17 mouse cellular contexts compared by ENCODE assay signal in the genomic region with DNA sequence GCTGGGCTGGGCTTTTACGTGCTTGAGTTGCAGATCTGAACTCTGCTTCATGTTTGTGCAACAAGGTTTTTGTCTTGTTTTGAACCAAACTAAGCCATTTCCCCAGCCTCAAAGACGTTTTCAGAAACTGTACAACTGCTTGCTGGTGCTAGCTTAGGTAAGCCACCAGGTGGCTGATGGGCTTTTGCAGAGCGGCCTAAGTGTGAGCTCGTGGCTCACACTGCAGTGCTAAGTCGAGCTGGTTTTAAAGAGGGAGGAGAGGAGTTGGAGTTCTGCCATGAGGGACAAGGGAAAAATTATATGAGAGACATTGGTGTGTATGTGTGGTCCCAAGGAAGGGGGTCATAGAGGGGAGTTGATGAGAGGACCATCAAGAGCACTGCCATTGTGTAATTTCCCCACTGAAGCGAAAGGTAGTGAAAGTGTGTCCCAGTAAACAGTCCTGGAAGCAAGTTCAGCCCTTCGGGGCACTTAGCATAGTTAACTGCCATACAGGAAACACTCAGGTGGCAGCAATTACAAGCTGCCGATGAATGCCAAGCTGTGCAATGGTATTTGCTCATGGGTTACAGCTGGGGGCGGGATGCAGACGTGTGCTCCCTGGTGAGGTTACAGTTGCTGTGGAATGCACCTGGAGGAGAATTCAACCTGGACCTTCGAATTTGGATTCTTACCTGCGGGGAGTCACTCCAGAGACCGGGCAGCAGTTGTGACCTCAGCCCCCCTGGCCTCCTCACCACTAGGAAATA.
DNase-seq lines count a peak whose midpoint lies in the region; ATAC-seq lines count a peak whose summit lies in the region.
"Had no signal": no experiment of that assay in that cellular context is flagged by ENCODE, and none has a peak within 500 bp of the region (broad histone marks: within the 10 kb centered on the region; RNA-seq: fewer than 3 reads in every experiment).

No protein-coding gene starts in this region.

- no peaks in the 10 kb centered on the region for H3K27me3 ChIP-seq in kidney, embryonic 14.5 days (ENCODE audit: control insufficient read depth, insufficient read depth, low read length)
- H3K27me3 ChIP-seq in kidney, embryonic 15.5 days, result no peaks in the 10 kb centered on the region
- no peaks in the 10 kb centered on the region for H3K27me3 ChIP-seq in lung, embryonic 15.5 days
- no peaks in the 10 kb centered on the region for H3K27me3 ChIP-seq in liver, embryonic 11.5 days (replicated peaks; ENCODE audit: control insufficient read depth, insufficient read depth, low read length)
- H3K27me3 ChIP-seq: embryonic facial prominence, embryonic 13.5 days; forebrain, embryonic 12.5 days; midbrain, embryonic 15.5 days had no signal

- peak; percentile 75 for DNase-seq in kidney, adult 11 months
- peak; percentile 13 for DNase-seq in ZHBTc4 (ENCODE audit: low read depth, low spot score)
- DNase-seq in adrenal gland, adult 8-10 months, result no peak
- DNase-seq in liver, embryonic 11.5 days (ENCODE audit: low spot score), result no peak
- no peak for DNase-seq in thymus, adult 18-20 months
- DNase-seq: cerebellum, adult 11-12 months; cerebellum, postnatal 36 days; heart, adult 18-20 months; liver, postnatal 0 days; right cerebral cortex, postnatal 25 days had no signal

- no peak overlapping the region for H3K27ac ChIP-seq in kidney, embryonic 14.5 days (ENCODE audit: low read depth, low read length)
- H3K27ac ChIP-seq in kidney, embryonic 15.5 days, result 0 out of 2 replicates have a peak overlapping the region, but pooled peaks have one; percentile 48
- peak overlapping the region; percentile 53 for H3K27ac ChIP-seq in lung, embryonic 15.5 days
- H3K27ac ChIP-seq in liver, embryonic 11.5 days (ENCODE audit: low read depth, low read length), result no peak overlapping the region
- H3K27ac ChIP-seq: embryonic facial prominence, embryonic 13.5 days; forebrain, embryonic 12.5 days; hindbrain, embryonic 14.5 days; midbrain, embryonic 15.5 days had no signal

- 80% methylated on average over 13 of the region's 13 CpGs for WGBS in kidney, embryonic 14.5 days
- 76% methylated on average over 13 of the region's 13 CpGs for WGBS in kidney, embryonic 15.5 days
- 67% methylated on average over 13 of the region's 13 CpGs for WGBS in lung, embryonic 15.5 days
- 86% methylated on average over 13 of the region's 13 CpGs for WGBS in liver, embryonic 11.5 days

- H3K9ac ChIP-seq in kidney, embryonic 14.5 days (ENCODE audit: low read depth, low read length), result no peak overlapping the region
- no peak overlapping the region for H3K9ac ChIP-seq in kidney, embryonic 15.5 days
- no peak overlapping the region for H3K9ac ChIP-seq in lung, embryonic 15.5 days
- H3K9ac ChIP-seq in liver, embryonic 11.5 days (ENCODE audit: low read depth, low read length), result no peak overlapping the region
- H3K9ac ChIP-seq: embryonic facial prominence, embryonic 13.5 days; forebrain, embryonic 12.5 days; hindbrain, embryonic 14.5 days; liver, postnatal 0 days; midbrain, embryonic 15.5 days had no signal

- no peaks in the 10 kb centered on the region for H3K4me1 ChIP-seq in kidney, embryonic 14.5 days (ENCODE audit: control insufficient read depth, insufficient read depth, low read length)
- H3K4me1 ChIP-seq in kidney, embryonic 15.5 days, result peaks cover 11% of the 10 kb centered on the region
- peaks cover 4% of the 10 kb centered on the region; the same call in 1 of the 2 replicates for H3K4me1 ChIP-seq in lung, embryonic 15.5 days
- H3K4me1 ChIP-seq in liver, embryonic 11.5 days (replicated peaks; ENCODE audit: control insufficient read depth, insufficient read depth, low read length), result no peaks in the 10 kb centered on the region
- H3K4me1 ChIP-seq: forebrain, embryonic 12.5 days; midbrain, embryonic 15.5 days had no signal

- H3K9me3 ChIP-seq in kidney, embryonic 14.5 days (ENCODE audit: control insufficient read depth, low read length), result no peaks in the 10 kb centered on the region
- H3K9me3 ChIP-seq in kidney, embryonic 15.5 days (replicated peaks), result no peaks in the 10 kb centered on the region
- no peaks in the 10 kb centered on the region for H3K9me3 ChIP-seq in lung, embryonic 15.5 days
- H3K9me3 ChIP-seq in liver, embryonic 11.5 days (ENCODE audit: control insufficient read depth, low read length), result no peaks in the 10 kb centered on the region
- H3K9me3 ChIP-seq: embryonic facial prominence, embryonic 13.5 days; forebrain, embryonic 12.5 days; midbrain, embryonic 15.5 days had no signal

- no peak for ATAC-seq in kidney, embryonic 14.5 days (ENCODE audit: low FRiP score, low TSS enrichment)
- ATAC-seq in kidney, embryonic 15.5 days (replicated peaks; ENCODE audit: low FRiP score), result no peak
- ATAC-seq in lung, embryonic 15.5 days (ENCODE audit: borderline replicate concordance, extremely low read depth, low FRiP score, low TSS enrichment), result peak; percentile 74
- no peak for ATAC-seq in liver, embryonic 11.5 days (replicated peaks; ENCODE audit: low FRiP score)
- ATAC-seq: liver, postnatal 0 days; midbrain, embryonic 15.5 days had no signal

- no peak overlapping the region for H3K4me3 ChIP-seq in kidney, embryonic 14.5 days (ENCODE audit: low read length)
- no peak overlapping the region for H3K4me3 ChIP-seq in kidney, embryonic 15.5 days (replicated peaks)
- H3K4me3 ChIP-seq in lung, embryonic 15.5 days, result no peak overlapping the region
- H3K4me3 ChIP-seq in liver, embryonic 11.5 days (ENCODE audit: low read depth, low read length), result no peak overlapping the region
- H3K4me3 ChIP-seq: embryonic facial prominence, embryonic 13.5 days; forebrain, embryonic 12.5 days; midbrain, embryonic 15.5 days had no signal

- H3K4me2 ChIP-seq in kidney, embryonic 14.5 days (replicated peaks; ENCODE audit: low read depth, low read length), result no peak overlapping the region
- no peak overlapping the region for H3K4me2 ChIP-seq in kidney, embryonic 15.5 days
- H3K4me2 ChIP-seq in lung, embryonic 15.5 days, result no peak overlapping the region
- no peak overlapping the region for H3K4me2 ChIP-seq in liver, embryonic 11.5 days
- H3K4me2 ChIP-seq: embryonic facial prominence, embryonic 13.5 days; forebrain, embryonic 12.5 days; hindbrain, embryonic 14.5 days; midbrain, embryonic 15.5 days had no signal

- peaks cover 26% of the 10 kb centered on the region for H3K36me3 ChIP-seq in kidney, embryonic 14.5 days (ENCODE audit: control insufficient read depth, insufficient read depth, low read length)
- H3K36me3 ChIP-seq in kidney, embryonic 15.5 days, result peaks cover 41% of the 10 kb centered on the region
- peaks cover 32% of the 10 kb centered on the region for H3K36me3 ChIP-seq in lung, embryonic 15.5 days
- H3K36me3 ChIP-seq in liver, embryonic 11.5 days (ENCODE audit: control insufficient read depth, insufficient read depth, low read length), result peaks cover 12% of the 10 kb centered on the region; the same call in 1 of the 2 replicates

Comparison
In these comparisons a context has a peak if more than half of its experiments do, and no peak if none do; other contexts are left out.
1. H3K27ac ChIP-seq: peak in kidney, embryonic 15.5 days (single experiment) and lung, embryonic 15.5 days (single experiment); none in kidney, embryonic 14.5 days (single experiment) and liver, embryonic 11.5 days (single experiment).
2. DNase-seq: peak in kidney, adult 11 months (single experiment) and ZHBTc4 (single experiment); none in adrenal gland, adult 8-10 months (single experiment), liver, embryonic 11.5 days (single experiment) and thymus, adult 18-20 months (0 of 2).